Mouse (Mus musculus) 3134 (cell line): ENCODE measurements around the gene Clca3a1.

Source experiments
- DNase-seq: peaks from one replicate; pipeline ENCODE4 v3.0.0-alpha.2; 2011; ENCODE audit warnings: low spot score; ENCODE audit not compliant: insufficient read length; ENCODE audit errors: extremely low read depth

Clca3a1 gene

GRCm38 (mm10) chr3:144686146-144686545 is 74.6 kb downstream of the Clca3a1 start:
- no peak for DNase-seq

- DNase-seq = no peak
Observed at GRCm38 (mm10) chr3:144683136-144683814, 77.5 kb downstream of the Clca3a1 start.

GRCm38 (mm10) chr3:144681542-144681941 is 79.2 kb downstream of the Clca3a1 start:
- no peak for DNase-seq

GRCm38 (mm10) chr3:144679701-144680159 is 81.0 kb downstream of the Clca3a1 start:
- peak; percentile 73 for DNase-seq
